Mouse (Mus musculus): ENCODE measurements around the gene Ncbp3. TPM values are rescaled to one million over a fixed set of nuclear protein-coding genes. Genes with fewer than 3 reads are reported as not detected.

The Ncbp3 gene
- polyA plus RNA-seq (2014; fragmentation: Nextera tagmentation; extraction: Ambion mirVana): 13.8 and 14.4 TPM in 2 replicates

- Histone ChIP-seq H3K4me3 (ENCODE audit: low read depth, low read length) (peak within 1 kb of the TSS; percentile 82), H3K9ac (ENCODE audit: low read length) (peak within 1 kb of the TSS; percentile 87), H3K9me3 (ENCODE audit: control insufficient read depth, low read length) (no peaks in the 10 kb centered on the region), H3K4me2 (ENCODE audit: low read depth, severe bottlenecking) (peak within 1 kb of the TSS; percentile 72), H3K36me3 (ENCODE audit: control insufficient read depth, insufficient read depth, low read length) (peaks cover 5% of the 10 kb centered on the region; the same call in 1 of the 2 replicates), H3K27me3 (ENCODE audit: control insufficient read depth, insufficient read depth, low read length) (no peaks in the 10 kb centered on the region), H3K27ac (replicated peaks; ENCODE audit: low read depth, low read length) (0 out of 2 replicates have a peak within 1 kb of the TSS, but pooled peaks have one; percentile 32), H3K4me1 (ENCODE audit: control insufficient read depth, insufficient read depth, low read length) (0 out of 2 replicates have a peak, but pooled peaks cover 4% of the 10 kb centered on the region)
- DNase-seq (ENCODE audit: low spot score): peak; percentile 98
- peak; percentile 94 for ATAC-seq (ENCODE audit: insufficient number of reproducible peaks, low FRiP score, low TSS enrichment, low read depth)
- WGBS: under 1% methylated on average over 39 of the region's 39 CpGs
Measured at GRCm38 (mm10) chr11:73047542-73047996, at the start of gene Ncbp3. Gene Ncbp3, plus strand, starts transcription at chr11:73047783.

- 42% methylated on average over 8 of the region's 8 CpGs for WGBS
- ATAC-seq (ENCODE audit: insufficient number of reproducible peaks, low FRiP score, low TSS enrichment, low read depth): peak; percentile 67; the same call in 1 of the 2 replicates
Measured at GRCm38 (mm10) chr11:72998771-72999170, 48.8 kb upstream of the Ncbp3 start, which contains the start of gene P2rx1. Gene P2rx1, plus strand, starts transcription at chr11:72999103.

GRCm38 (mm10) chr11:73001029-73001428 is 46.6 kb upstream of the Ncbp3 start:
- no peaks in the 10 kb centered on the region for H3K27me3 ChIP-seq (ENCODE audit: control insufficient read depth, insufficient read depth, low read length)
- whole genome bisulfite sequencing: 8% methylated on average over 6 of the region's 6 CpGs
- ATAC-seq (ENCODE audit: insufficient number of reproducible peaks, low FRiP score, low TSS enrichment, low read depth): no peak

More at GRCm38 (mm10) chr11:72998771-72999170, 48.8 kb upstream of the Ncbp3 start, which contains the start of gene P2rx1:
- H3K4me2 ChIP-seq (ENCODE audit: low read depth, severe bottlenecking): no peak within 1 kb of the TSS
- no peaks in the 10 kb centered on the region for H3K36me3 ChIP-seq (ENCODE audit: control insufficient read depth, insufficient read depth, low read length)
- no peaks in the 10 kb centered on the region for H3K27me3 ChIP-seq (ENCODE audit: control insufficient read depth, insufficient read depth, low read length)
- no peak for DNase-seq (ENCODE audit: low spot score)
- no peaks in the 10 kb centered on the region for H3K4me1 ChIP-seq (ENCODE audit: control insufficient read depth, insufficient read depth, low read length)
- no peaks in the 10 kb centered on the region for H3K9me3 ChIP-seq (ENCODE audit: control insufficient read depth, low read length)
- H3K4me3 ChIP-seq (ENCODE audit: low read depth, low read length): no peak within 1 kb of the TSS
- H3K9ac ChIP-seq (ENCODE audit: low read length): no peak within 1 kb of the TSS
- no peak within 1 kb of the TSS for H3K27ac ChIP-seq (replicated peaks; ENCODE audit: low read depth, low read length)

GRCm38 (mm10) chr11:73006377-73006776 is 41.2 kb upstream of the Ncbp3 start:
- Histone ChIP-seq H3K4me3 (ENCODE audit: low read depth, low read length) (no peak overlapping the region), H3K36me3 (ENCODE audit: control insufficient read depth, insufficient read depth, low read length) (no peaks in the 10 kb centered on the region), H3K9ac (ENCODE audit: low read length) (no peak overlapping the region), H3K9me3 (ENCODE audit: control insufficient read depth, low read length) (no peaks in the 10 kb centered on the region), H3K4me1 (ENCODE audit: control insufficient read depth, insufficient read depth, low read length) (no peaks in the 10 kb centered on the region), H3K27ac (replicated peaks; ENCODE audit: low read depth, low read length) (no peak overlapping the region), H3K4me2 (ENCODE audit: low read depth, severe bottlenecking) (no peak overlapping the region), H3K27me3 (ENCODE audit: control insufficient read depth, insufficient read depth, low read length) (0 out of 2 replicates have a peak, but pooled peaks cover 2% of the 10 kb centered on the region)
- 3% methylated on average over 2 of the region's 2 CpGs for WGBS
- ATAC-seq (ENCODE audit: insufficient number of reproducible peaks, low FRiP score, low TSS enrichment, low read depth) (0 out of 2 replicates have a peak, but pooled peaks have one; percentile 42), DNase-seq (ENCODE audit: low spot score) (peak; percentile 60)

More at GRCm38 (mm10) chr11:73001029-73001428, 46.6 kb upstream of the Ncbp3 start:
- no peaks in the 10 kb centered on the region for H3K9me3 ChIP-seq (ENCODE audit: control insufficient read depth, low read length)
- no peak overlapping the region for H3K4me3 ChIP-seq (ENCODE audit: low read depth, low read length)
- H3K9ac ChIP-seq (ENCODE audit: low read length): no peak overlapping the region
- no peaks in the 10 kb centered on the region for H3K4me1 ChIP-seq (ENCODE audit: control insufficient read depth, insufficient read depth, low read length)
- no peak overlapping the region for H3K4me2 ChIP-seq (ENCODE audit: low read depth, severe bottlenecking)
- H3K27ac ChIP-seq (replicated peaks; ENCODE audit: low read depth, low read length): no peak overlapping the region
- DNase-seq (ENCODE audit: low spot score): peak; percentile 75
- H3K36me3 ChIP-seq (ENCODE audit: control insufficient read depth, insufficient read depth, low read length): no peaks in the 10 kb centered on the region

DNA sequence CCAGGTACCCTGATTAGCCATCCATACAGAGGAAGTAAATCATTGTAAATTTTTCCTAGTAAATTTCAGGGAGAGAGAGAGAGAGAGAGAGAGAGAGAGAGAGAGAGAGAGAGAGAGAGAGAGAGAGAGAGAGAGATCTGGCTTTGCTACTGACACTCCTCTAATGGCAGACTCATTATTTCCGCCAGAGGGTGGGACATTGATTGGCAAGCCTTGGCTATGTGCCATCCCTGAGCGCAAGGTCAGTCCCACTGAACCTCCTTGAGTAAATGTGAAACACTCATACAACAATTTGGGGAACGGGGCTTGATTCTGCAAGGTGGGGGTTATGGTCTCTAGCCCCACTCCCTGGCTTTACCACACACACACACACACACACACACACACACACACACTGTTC is 40.5 kb upstream of the Ncbp3 start:
- H3K9ac ChIP-seq (ENCODE audit: low read length): no peak overlapping the region
- H3K36me3 ChIP-seq (ENCODE audit: control insufficient read depth, insufficient read depth, low read length): no peaks in the 10 kb centered on the region
- no peak overlapping the region for H3K27ac ChIP-seq (replicated peaks; ENCODE audit: low read depth, low read length)
- H3K9me3 ChIP-seq (ENCODE audit: control insufficient read depth, low read length): no peaks in the 10 kb centered on the region
- H3K4me2 ChIP-seq (ENCODE audit: low read depth, severe bottlenecking): no peak overlapping the region
- no peak for ATAC-seq (ENCODE audit: insufficient number of reproducible peaks, low FRiP score, low TSS enrichment, low read depth)
- no peaks in the 10 kb centered on the region for H3K4me1 ChIP-seq (ENCODE audit: control insufficient read depth, insufficient read depth, low read length)
- DNase-seq (ENCODE audit: low spot score): no peak
- no peak overlapping the region for H3K4me3 ChIP-seq (ENCODE audit: low read depth, low read length)
- WGBS: 92% methylated on average over 3 of the region's 3 CpGs
- H3K27me3 ChIP-seq (ENCODE audit: control insufficient read depth, insufficient read depth, low read length): 0 out of 2 replicates have a peak, but pooled peaks cover 2% of the 10 kb centered on the region

DNA sequence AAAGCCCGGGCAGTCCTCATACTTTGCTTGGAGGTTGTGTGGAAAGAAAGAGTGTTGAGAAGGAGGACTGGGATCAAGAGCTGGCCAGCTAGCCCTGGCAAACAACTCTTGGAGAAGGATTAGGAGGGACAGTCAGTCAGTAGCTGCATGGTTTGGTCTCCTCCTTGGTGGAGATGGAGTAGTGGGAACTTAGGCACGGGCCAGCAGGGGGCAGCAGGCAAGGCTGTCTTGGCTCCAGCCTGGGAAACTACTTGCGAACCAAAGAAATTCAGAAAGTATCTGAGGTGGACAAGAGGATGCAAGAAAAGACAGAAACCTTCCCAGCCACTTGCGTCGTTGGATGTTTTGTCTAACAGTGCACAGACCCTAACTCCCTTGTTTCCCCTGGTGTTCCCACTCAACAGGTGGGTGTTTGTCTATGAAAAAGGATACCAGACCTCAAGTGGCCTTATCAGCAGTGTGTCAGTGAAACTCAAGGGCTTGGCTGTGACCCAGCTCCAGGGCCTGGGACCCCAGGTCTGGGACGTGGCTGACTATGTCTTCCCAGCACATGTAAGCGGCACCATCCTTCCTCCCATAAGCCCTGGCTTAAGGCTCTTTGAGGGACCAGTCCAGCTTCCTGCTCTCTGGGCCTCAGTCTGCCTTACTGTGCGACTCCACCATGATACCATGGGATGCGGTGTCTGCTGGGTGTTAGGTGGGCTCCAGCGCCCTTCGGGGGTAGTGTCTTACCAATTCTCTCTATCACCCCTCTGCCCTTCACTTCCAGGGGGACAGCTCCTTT is 39.7 kb upstream of the Ncbp3 start:
- DNase-seq (ENCODE audit: low spot score): peak; percentile 62
- H3K9me3 ChIP-seq (ENCODE audit: control insufficient read depth, low read length): no peaks in the 10 kb centered on the region
- WGBS: 66% methylated on average over 11 of the region's 11 CpGs

DNA sequence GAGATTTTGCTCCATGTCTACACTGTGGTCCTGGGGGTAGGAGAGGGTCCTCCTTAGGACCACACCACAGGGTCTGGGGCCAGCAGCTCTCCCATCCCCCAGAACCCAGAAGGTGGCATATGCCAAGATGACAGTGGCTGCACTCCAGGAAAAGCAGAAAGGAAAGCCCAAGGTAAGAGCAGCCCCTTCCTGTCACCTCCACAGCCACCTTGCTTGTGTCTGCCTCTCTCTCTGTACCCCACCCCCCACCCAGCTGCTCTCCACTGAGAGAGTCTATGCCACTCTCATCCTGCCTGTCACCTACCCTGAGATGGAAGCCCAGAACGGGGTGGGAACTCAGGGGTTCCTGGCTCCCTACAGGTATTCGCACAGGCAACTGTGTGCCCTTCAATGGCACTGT is 38.8 kb upstream of the Ncbp3 start:
- Histone ChIP-seq H3K27me3 (ENCODE audit: control insufficient read depth, insufficient read depth, low read length) (0 out of 2 replicates have a peak, but pooled peaks cover 2% of the 10 kb centered on the region), H3K27ac (replicated peaks; ENCODE audit: low read depth, low read length) (no peak overlapping the region), H3K4me1 (ENCODE audit: control insufficient read depth, insufficient read depth, low read length) (no peaks in the 10 kb centered on the region), H3K4me2 (ENCODE audit: low read depth, severe bottlenecking) (no peak overlapping the region), H3K9ac (ENCODE audit: low read length) (no peak overlapping the region), H3K9me3 (ENCODE audit: control insufficient read depth, low read length) (no peaks in the 10 kb centered on the region), H3K36me3 (ENCODE audit: control insufficient read depth, insufficient read depth, low read length) (no peaks in the 10 kb centered on the region), H3K4me3 (ENCODE audit: low read depth, low read length) (no peak overlapping the region)
- no peak for DNase-seq (ENCODE audit: low spot score)
- ATAC-seq (ENCODE audit: insufficient number of reproducible peaks, low FRiP score, low TSS enrichment, low read depth): no peak
- WGBS: 59% methylated on average over 2 of the region's 2 CpGs

More for the DNA sequence above, 39.7 kb upstream of the Ncbp3 start:
- no peaks in the 10 kb centered on the region for H3K4me1 ChIP-seq (ENCODE audit: control insufficient read depth, insufficient read depth, low read length)
- no peak overlapping the region for H3K9ac ChIP-seq (ENCODE audit: low read length)
- H3K27me3 ChIP-seq (ENCODE audit: control insufficient read depth, insufficient read depth, low read length): 0 out of 2 replicates have a peak, but pooled peaks cover 2% of the 10 kb centered on the region
- H3K4me3 ChIP-seq (ENCODE audit: low read depth, low read length): no peak overlapping the region
- no peak overlapping the region for H3K27ac ChIP-seq (replicated peaks; ENCODE audit: low read depth, low read length)
- no peaks in the 10 kb centered on the region for H3K36me3 ChIP-seq (ENCODE audit: control insufficient read depth, insufficient read depth, low read length)
- no peak overlapping the region for H3K4me2 ChIP-seq (ENCODE audit: low read depth, severe bottlenecking)
- ATAC-seq (ENCODE audit: insufficient number of reproducible peaks, low FRiP score, low TSS enrichment, low read depth): no peak

DNA sequence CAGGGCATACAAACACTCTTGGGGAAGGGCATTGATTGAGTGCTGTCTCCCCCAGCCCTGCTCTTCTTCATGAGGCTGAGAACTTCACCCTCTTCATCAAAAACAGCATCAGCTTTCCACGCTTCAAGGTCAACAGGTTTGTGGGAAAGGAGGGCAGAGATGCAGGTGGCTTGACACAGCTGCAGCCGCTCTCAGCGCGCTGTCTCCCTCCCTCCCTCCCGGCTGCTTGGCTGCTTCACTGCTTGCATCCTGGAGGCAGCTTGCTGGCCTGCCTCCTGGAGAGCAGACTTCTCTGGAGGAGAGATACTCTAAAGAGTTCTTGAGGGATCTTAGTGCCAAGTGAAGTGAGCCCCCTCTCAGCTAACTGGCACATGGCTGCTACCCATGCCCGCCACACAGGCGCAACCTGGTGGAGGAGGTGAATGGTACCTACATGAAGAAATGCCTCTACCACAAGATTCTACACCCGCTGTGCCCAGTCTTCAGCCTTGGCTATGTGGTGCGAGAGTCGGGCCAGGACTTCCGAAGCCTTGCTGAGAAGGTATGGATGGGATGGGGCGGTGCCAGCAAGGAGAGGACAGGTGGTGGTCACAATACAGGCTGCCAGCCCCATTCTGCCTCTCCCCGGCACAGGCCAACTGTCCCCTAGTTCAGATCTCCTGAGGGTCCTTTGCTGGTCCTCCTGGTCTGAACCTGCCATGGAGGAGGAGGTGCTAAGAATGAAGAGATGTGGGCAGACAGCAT is 37.9 kb upstream of the Ncbp3 start:
- Histone ChIP-seq H3K4me3 (ENCODE audit: low read depth, low read length) (no peak overlapping the region), H3K36me3 (ENCODE audit: control insufficient read depth, insufficient read depth, low read length) (no peaks in the 10 kb centered on the region), H3K9ac (ENCODE audit: low read length) (no peak overlapping the region), H3K4me1 (ENCODE audit: control insufficient read depth, insufficient read depth, low read length) (no peaks in the 10 kb centered on the region), H3K4me2 (ENCODE audit: low read depth, severe bottlenecking) (no peak overlapping the region), H3K27ac (replicated peaks; ENCODE audit: low read depth, low read length) (no peak overlapping the region), H3K9me3 (ENCODE audit: control insufficient read depth, low read length) (no peaks in the 10 kb centered on the region), H3K27me3 (ENCODE audit: control insufficient read depth, insufficient read depth, low read length) (0 out of 2 replicates have a peak, but pooled peaks cover 2% of the 10 kb centered on the region)
- DNase-seq (ENCODE audit: low spot score) (no peak), ATAC-seq (ENCODE audit: insufficient number of reproducible peaks, low FRiP score, low TSS enrichment, low read depth) (no peak)
- WGBS: 48% methylated on average over 13 of the region's 13 CpGs

Data from limb, embryonic 11.5 days (tissue).